ENCODE assay signal across 21 mouse cellular contexts in genomic region chr7:80500099-80500498, GRCm38 (mm10). TPM values are rescaled to one million over a fixed set of nuclear protein-coding genes. Genes with fewer than 3 reads are reported as not detected.
DNase-seq lines count a peak whose midpoint lies in the region; ATAC-seq and TF ChIP-seq lines count a peak whose summit lies in the region.
"Had no signal": no experiment of that assay in that cellular context is flagged by ENCODE, and none has a peak within 500 bp of the region (broad histone marks: within the 10 kb centered on the region; RNA-seq: fewer than 3 reads in every experiment).

No protein-coding gene starts in this region.

- H3K27me3 ChIP-seq in liver, embryonic 15.5 days = no peaks in the 10 kb centered on the region
- no peaks in the 10 kb centered on the region for H3K27me3 ChIP-seq in liver, embryonic 11.5 days (replicated peaks; ENCODE audit: control insufficient read depth, insufficient read depth, low read length)
- H3K27me3 ChIP-seq: forebrain, embryonic 12.5 days; hindbrain, embryonic 13.5 days; intestine, embryonic 15.5 days; limb, embryonic 15.5 days; neural tube, embryonic 12.5 days had no signal

- H3K4me2 ChIP-seq in liver, embryonic 15.5 days = no peak overlapping the region; the same call in 1 of the 2 replicates
- no peak overlapping the region for H3K4me2 ChIP-seq in liver, embryonic 11.5 days
- H3K4me2 ChIP-seq: forebrain, embryonic 12.5 days; hindbrain, embryonic 13.5 days; intestine, embryonic 15.5 days; limb, embryonic 15.5 days; neural tube, embryonic 12.5 days had no signal

- H3K4me3 ChIP-seq in liver, embryonic 15.5 days (replicated peaks) = no peak overlapping the region
- no peak overlapping the region for H3K4me3 ChIP-seq in liver, embryonic 11.5 days (ENCODE audit: low read depth, low read length)
- no peak overlapping the region for H3K4me3 ChIP-seq in bone marrow macrophage, adult 2 months (ENCODE audit: insufficient read depth, low read length)
- H3K4me3 ChIP-seq: forebrain, embryonic 12.5 days; heart, embryonic 10.5 days; hindbrain, embryonic 13.5 days; intestine, embryonic 15.5 days; limb, embryonic 15.5 days; midbrain, embryonic 10.5 days; neural tube, embryonic 12.5 days had no signal

- no peak for TF ChIP-seq POLR2A in bone marrow macrophage, adult 2 months (IDR thresholded peaks at IDR 0.05; ENCODE audit: borderline replicate concordance, low read depth, low read length)

- peak overlapping the region; percentile 45; the same call in 1 of the 2 replicates for H3K27ac ChIP-seq in liver, embryonic 15.5 days (replicated peaks)
- H3K27ac ChIP-seq in liver, embryonic 11.5 days (ENCODE audit: low read depth, low read length) = no peak overlapping the region
- H3K27ac ChIP-seq in bone marrow macrophage, adult 2 months (ENCODE audit: insufficient read depth, low read depth, low read length) = peak overlapping the region; percentile 68
- H3K27ac ChIP-seq: forebrain, embryonic 12.5 days; heart, embryonic 10.5 days; hindbrain, embryonic 13.5 days; intestine, embryonic 15.5 days; limb, embryonic 15.5 days; midbrain, embryonic 10.5 days; neural tube, embryonic 12.5 days; stomach, postnatal 0 days had no signal

- DNase-seq in liver, embryonic 11.5 days (ENCODE audit: low spot score) = no peak
- peak; percentile 43 for DNase-seq in MEL-GATA-1-ER (ENCODE audit: extremely low read depth, low read depth)
- DNase-seq in ovary, postnatal 10 days (ENCODE audit: low spot score) = no peak
- DNase-seq in thymus, adult 18-20 months = no peak
- DNase-seq: adrenal gland, postnatal 36 days; cerebellum, adult 9-11 months; gastrocnemius, postnatal 14 days; kidney, postnatal 4 days; right cerebral cortex, postnatal 14 days; thymus, postnatal 14 days had no signal

- peaks cover 82% of the 10 kb centered on the region for H3K36me3 ChIP-seq in liver, embryonic 15.5 days (replicated peaks)
- H3K36me3 ChIP-seq in liver, embryonic 11.5 days (ENCODE audit: control insufficient read depth, insufficient read depth, low read length) = peaks cover 36% of the 10 kb centered on the region

- ATAC-seq in liver, embryonic 15.5 days (ENCODE audit: insufficient read depth) = peak; percentile 58; the same call in 1 of the 2 replicates
- ATAC-seq in liver, embryonic 11.5 days (replicated peaks; ENCODE audit: low FRiP score) = no peak
- ATAC-seq in megakaryocyte progenitor cell, adult 5-6 weeks (replicated peaks; ENCODE audit: poor library complexity) = peak; percentile 42
- ATAC-seq: intestine, embryonic 15.5 days had no signal

- no peak overlapping the region for H3K9ac ChIP-seq in liver, embryonic 15.5 days
- H3K9ac ChIP-seq in liver, embryonic 11.5 days (ENCODE audit: low read depth, low read length) = no peak overlapping the region
- H3K9ac ChIP-seq: forebrain, embryonic 12.5 days; hindbrain, embryonic 13.5 days; intestine, embryonic 15.5 days; limb, embryonic 15.5 days; neural tube, embryonic 12.5 days had no signal

- no peaks in the 10 kb centered on the region for H3K9me3 ChIP-seq in liver, embryonic 15.5 days (replicated peaks)
- no peaks in the 10 kb centered on the region for H3K9me3 ChIP-seq in liver, embryonic 11.5 days (ENCODE audit: control insufficient read depth, low read length)
- H3K9me3 ChIP-seq: forebrain, embryonic 12.5 days; heart, embryonic 10.5 days; hindbrain, embryonic 13.5 days; intestine, embryonic 15.5 days; limb, embryonic 15.5 days; midbrain, embryonic 10.5 days; neural tube, embryonic 12.5 days had no signal

- peaks cover 28% of the 10 kb centered on the region for H3K4me1 ChIP-seq in liver, embryonic 15.5 days (replicated peaks)
- H3K4me1 ChIP-seq in liver, embryonic 11.5 days (replicated peaks; ENCODE audit: control insufficient read depth, insufficient read depth, low read length) = 0 out of 2 replicates have a peak, but pooled peaks cover 5% of the 10 kb centered on the region
- peaks cover 37% of the 10 kb centered on the region for H3K4me1 ChIP-seq in bone marrow macrophage, adult 2 months (ENCODE audit: control insufficient read depth, insufficient read depth, low read length)
- H3K4me1 ChIP-seq: forebrain, embryonic 12.5 days; heart, embryonic 10.5 days; hindbrain, embryonic 13.5 days; intestine, embryonic 15.5 days; limb, embryonic 15.5 days; midbrain, embryonic 10.5 days; neural tube, embryonic 12.5 days had no signal

- no peak for TF ChIP-seq CTCF in bone marrow macrophage, adult 2 months (IDR thresholded peaks at IDR 0.05; ENCODE audit: low read depth, low read length)

RNA-seq across cellular contexts. Expression of gene Blm, which starts 34.8 kb away (rescaled TPM):
- polyA plus RNA-seq in liver, embryonic 15.5 days (2015; fragmentation: Nextera tagmentation; extraction: Ambion mirVana) = 25.5 and 27.4 TPM in 2 replicates
- 54.8 and 58.3 TPM in 2 replicates for polyA plus RNA-seq in liver, embryonic 11.5 days (2014; fragmentation: Nextera tagmentation; extraction: Ambion mirVana)
- 10.2 and 13.6 TPM in 2 replicates for polyA plus RNA-seq in bone marrow macrophage, adult 2 months (2012; ENCODE audit: insufficient read depth, insufficient read length, missing spikeins)
- 60.4 and 76.5 TPM in 2 replicates for total RNA-seq in megakaryocyte progenitor cell, adult 5-6 weeks (2015)
- 36.9 and 56.7 TPM in 2 replicates for total RNA-seq in megakaryocyte progenitor cell, adult 5-6 weeks (2017)
